Mouse (Mus musculus) brown adipose tissue, adult 24 weeks (tissue): ENCODE results near the gene Podxl2. TPM values are rescaled to one million over a fixed set of nuclear protein-coding genes. Genes with fewer than 3 reads are reported as not detected.
A peak's percentile ranks its signal among the peaks of the same experiment; 100 is the strongest.

Experiments used
- H3K27ac ChIP-seq: fragments of 200-500 bp; replicated peaks from 2 replicates; pipeline ENCODE4 v1.5.1; 2012; ENCODE audit warnings: low read depth, mild to moderate bottlenecking, low read length
- H3K4me1 ChIP-seq: fragments of 200-500 bp; 2 replicates; pipeline ENCODE4 v1.6.1; 2012; ENCODE audit warnings: low read length, mixed read lengths; ENCODE audit not compliant: control insufficient read depth, insufficient read depth, insufficient read length
- H3K4me3 ChIP-seq: fragments of 200-500 bp; 2 replicates; pipeline ENCODE4 v1.5.1; 2012; ENCODE audit warnings: low read depth, mild to moderate bottlenecking, low read length, moderate library complexity; ENCODE audit not compliant: insufficient read depth
- polyA plus RNA-seq: library from polyadenylated mRNA; stranded (reverse); fragments of >200 nt; gene quantifications from 2 replicates; pipeline ENCODE4 v1.2.4, GENCODE M21; 2012; ENCODE audit not compliant: missing spikeins, insufficient read depth, insufficient read length

The Podxl2 gene
- polyA plus RNA-seq, 1 experiment, result 1.1 TPM

- Histone ChIP-seq H3K4me1 (peaks cover 11% of the 10 kb centered on the region), H3K4me3 (no peak overlapping the region), H3K27ac (no peak overlapping the region)
Measured at GRCm38 (mm10) chr6:88899086-88899485, 24.2 kb upstream of the Podxl2 start.

GRCm38 (mm10) chr6:88898534-88899048 is 23.7 kb upstream of the Podxl2 start, which contains the start of gene Mcm2:
Gene Mcm2, minus strand, starts transcription at chr6:88898780.
- peaks cover 6% of the 10 kb centered on the region for H3K4me1 ChIP-seq
- no peak within 1 kb of the TSS for H3K27ac ChIP-seq
- H3K4me3 ChIP-seq, result peak within 1 kb of the TSS; percentile 77

GRCm38 (mm10) chr6:88897246-88897645 is 22.4 kb upstream of the Podxl2 start:
- Histone ChIP-seq H3K27ac (no peak overlapping the region), H3K4me1 (no peaks in the 10 kb centered on the region), H3K4me3 (no peak overlapping the region)

GRCm38 (mm10) chr6:88895943-88896342 is 21.1 kb upstream of the Podxl2 start:
- Histone ChIP-seq H3K4me3 (no peak overlapping the region), H3K27ac (no peak overlapping the region), H3K4me1 (no peaks in the 10 kb centered on the region)

GRCm38 (mm10) chr6:88893559-88893958 is 18.7 kb upstream of the Podxl2 start:
- H3K27ac ChIP-seq, result no peak overlapping the region
- no peak overlapping the region for H3K4me3 ChIP-seq
- H3K4me1 ChIP-seq, result no peaks in the 10 kb centered on the region

- H3K27ac ChIP-seq, result no peak overlapping the region
- no peak overlapping the region for H3K4me3 ChIP-seq
- H3K4me1 ChIP-seq, result no peaks in the 10 kb centered on the region
Measured at GRCm38 (mm10) chr6:88890832-88891231, 16.0 kb upstream of the Podxl2 start.

- no peaks in the 10 kb centered on the region for H3K4me1 ChIP-seq
- H3K27ac ChIP-seq, result no peak overlapping the region
- H3K4me3 ChIP-seq, result no peak overlapping the region
Measured at GRCm38 (mm10) chr6:88889410-88890042, 14.7 kb upstream of the Podxl2 start.

- Histone ChIP-seq H3K4me3 (no peak overlapping the region), H3K27ac (no peak overlapping the region), H3K4me1 (no peaks in the 10 kb centered on the region)
Measured at GRCm38 (mm10) chr6:88886417-88886967, 11.6 kb upstream of the Podxl2 start.

GRCm38 (mm10) chr6:88885644-88886416 is 11.0 kb upstream of the Podxl2 start:
- Histone ChIP-seq H3K27ac (no peak overlapping the region), H3K4me1 (no peaks in the 10 kb centered on the region), H3K4me3 (no peak overlapping the region)

GRCm38 (mm10) chr6:88884690-88885089 is 9.8 kb upstream of the Podxl2 start:
- H3K4me3 ChIP-seq, result no peak overlapping the region
- no peak overlapping the region for H3K27ac ChIP-seq
- H3K4me1 ChIP-seq, result no peaks in the 10 kb centered on the region

- Histone ChIP-seq H3K4me3 (no peak overlapping the region), H3K4me1 (no peaks in the 10 kb centered on the region), H3K27ac (no peak overlapping the region)
Measured at GRCm38 (mm10) chr6:88884195-88884594, 9.4 kb upstream of the Podxl2 start.

GRCm38 (mm10) chr6:88881334-88881733 is 6.5 kb upstream of the Podxl2 start:
- no peak overlapping the region for H3K27ac ChIP-seq

GRCm38 (mm10) chr6:88879471-88879870 is 4.6 kb upstream of the Podxl2 start:
- H3K4me3 ChIP-seq, result no peak overlapping the region
- no peaks in the 10 kb centered on the region; the same call in 1 of the 2 replicates for H3K4me1 ChIP-seq
- no peak overlapping the region for H3K27ac ChIP-seq

More at GRCm38 (mm10) chr6:88881334-88881733, 6.5 kb upstream of the Podxl2 start:
- no peak overlapping the region for H3K4me3 ChIP-seq
- no peaks in the 10 kb centered on the region for H3K4me1 ChIP-seq

GRCm38 (mm10) chr6:88873965-88874867 is 628 bp downstream of the Podxl2 start:
- peak overlapping the region; percentile 53 for H3K4me3 ChIP-seq
- H3K4me1 ChIP-seq, result no peaks in the 10 kb centered on the region; the same call in 1 of the 2 replicates
- no peak overlapping the region for H3K27ac ChIP-seq
